Mouse (Mus musculus) G1E-ER4 (cell line): Measurements from ENCODE around the gene Rbm42. TPM values are rescaled to one million over a fixed set of nuclear protein-coding genes. Genes with fewer than 3 reads are reported as not detected.

Experiments used
- GATA1 ChIP-seq: IDR thresholded peaks from one replicate; pipeline ENCODE4 v1.8.0; 2012; ENCODE audit warnings: low read length, inconsistent platforms
- polyA plus RNA-seq: library from polyadenylated mRNA; stranded (reverse); fragments of >175 nt; gene quantifications from 2 replicates; pipeline ENCODE4 v1.2.3, GENCODE M21; 2012

Rbm42 gene
- polyA plus RNA-seq = 415 and 519 TPM in 2 replicates

- no peak for TF ChIP-seq GATA1
These were observed at the start of gene Rbm42 for GRCm38 (mm10) chr7:30649591-30650540. TSS of gene Rbm42 (minus strand) at chr7:30650317.

GRCm38 (mm10) chr7:30698589-30698988 is 48.5 kb upstream of the Rbm42 start, which contains the start of gene 2200002J24Rik:
TSS of gene 2200002J24Rik (plus strand) at chr7:30698926.
- no peak for TF ChIP-seq GATA1

DNA sequence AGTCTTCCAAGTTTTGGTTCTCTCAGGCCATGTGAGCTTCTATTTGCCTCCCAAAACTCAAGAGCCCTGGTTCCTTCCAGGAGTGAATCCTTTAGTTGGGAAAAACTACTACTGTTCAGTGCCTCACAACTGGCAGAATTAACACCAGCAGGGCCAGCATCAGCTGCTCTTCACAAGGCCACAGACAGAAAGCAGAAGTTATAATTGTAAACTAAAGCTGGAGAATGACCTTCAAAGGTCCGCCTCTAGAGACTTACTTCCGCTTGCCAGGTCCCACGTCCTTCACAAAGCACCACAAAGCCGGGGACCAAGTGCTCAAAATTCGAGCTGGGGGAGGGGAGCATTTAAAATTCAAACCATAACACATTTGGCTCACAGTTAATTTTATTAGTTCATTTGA is 48.0 kb upstream of the Rbm42 start:
- TF ChIP-seq GATA1 = no peak

- TF ChIP-seq GATA1 = no peak
These were observed 38.2 kb upstream of the Rbm42 start for GRCm38 (mm10) chr7:30688325-30688724.

DNA sequence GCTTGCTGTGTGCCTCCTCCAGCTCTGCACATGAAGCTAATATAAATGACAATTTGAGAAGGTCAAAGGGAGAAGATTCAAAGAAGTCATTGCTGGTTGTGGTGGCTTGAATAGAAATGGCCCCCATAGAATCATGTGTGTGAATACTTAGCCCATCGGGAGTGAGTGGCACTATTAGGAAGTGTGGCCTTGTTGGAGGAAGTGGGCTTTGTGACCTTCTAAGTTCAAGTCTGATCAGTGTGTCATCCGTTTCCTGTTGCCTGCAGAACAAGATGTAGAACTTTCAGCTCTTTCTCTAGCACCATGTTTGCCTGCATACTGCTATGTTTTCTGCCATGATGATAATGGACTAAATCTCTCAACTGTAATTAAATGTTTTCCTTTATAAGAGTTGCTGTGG is 33.3 kb upstream of the Rbm42 start:
- TF ChIP-seq GATA1 = no peak

DNA sequence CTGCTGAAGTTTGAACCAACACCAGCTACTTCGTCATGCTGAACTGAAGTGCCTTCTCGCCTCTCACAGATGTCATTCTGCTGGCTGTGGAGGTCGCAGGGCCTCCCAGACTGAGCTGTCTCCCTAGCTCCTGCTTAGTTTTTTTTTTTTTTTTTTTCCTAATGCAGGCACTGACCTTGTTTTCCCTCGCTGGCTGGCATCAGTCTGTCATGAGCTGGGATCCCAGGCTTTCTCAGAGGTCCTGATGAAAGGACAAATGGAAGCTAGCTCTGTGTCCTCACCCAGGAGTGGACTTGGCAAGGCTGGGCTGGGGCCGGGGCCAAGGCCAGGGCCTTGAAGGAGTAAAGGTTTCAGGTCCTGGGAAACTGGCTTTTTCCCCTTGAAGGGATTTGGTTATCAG is 31.8 kb upstream of the Rbm42 start:
- no peak for TF ChIP-seq GATA1

GRCm38 (mm10) chr7:30678263-30678975 is 28.3 kb upstream of the Rbm42 start:
- TF ChIP-seq GATA1 = no peak

GRCm38 (mm10) chr7:30671480-30671879 is 21.4 kb upstream of the Rbm42 start, which contains the start of gene Pmis2:
TSS of gene Pmis2 (minus strand) at chr7:30671605.
- no peak for TF ChIP-seq GATA1

- no peak for TF ChIP-seq GATA1
These were observed 19.1 kb upstream of the Rbm42 start for GRCm38 (mm10) chr7:30669229-30669628.

GRCm38 (mm10) chr7:30665321-30665720 is 15.2 kb upstream of the Rbm42 start:
- no peak for TF ChIP-seq GATA1

DNA sequence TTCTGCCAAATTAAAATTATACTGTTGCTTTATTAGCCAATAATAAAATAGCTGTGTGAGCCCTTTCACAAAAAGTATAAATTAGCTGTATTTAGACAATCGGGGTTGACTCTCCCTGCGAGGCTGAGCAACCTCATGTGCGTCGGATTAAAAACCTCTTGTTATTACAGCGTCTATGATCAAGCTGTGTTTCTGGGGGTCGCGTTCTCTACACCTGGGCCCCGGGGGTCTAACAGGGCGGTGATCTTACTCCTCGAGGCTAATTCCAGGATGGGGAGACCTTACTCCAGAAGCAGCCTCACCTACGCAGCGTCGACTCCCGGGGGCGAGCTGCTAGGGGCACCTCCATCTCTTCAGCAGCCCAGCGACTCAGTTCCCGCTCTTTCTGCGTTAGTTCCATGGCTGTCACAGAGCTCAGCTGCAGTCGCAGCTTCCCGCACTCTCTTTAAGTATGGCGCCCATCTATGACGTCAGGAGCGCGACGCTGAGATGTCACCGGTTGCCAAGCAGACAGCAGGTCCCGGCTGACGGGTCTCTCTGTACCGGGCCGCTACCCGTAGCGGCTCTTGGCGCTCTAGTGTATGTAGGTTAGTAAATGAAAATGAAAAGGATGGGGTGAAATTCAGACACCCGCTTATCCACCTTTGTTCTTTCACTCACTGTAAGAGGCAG is 14.5 kb upstream of the Rbm42 start, which contains the start of gene Haus5:
Gene Haus5, minus strand, starts transcription at position 466 of the 672 bp plus-strand sequence.
- TF ChIP-seq GATA1 = no peak

GRCm38 (mm10) chr7:30639083-30639482 is 11.0 kb downstream of the Rbm42 start:
- TF ChIP-seq GATA1 = no peak

- no peak for TF ChIP-seq GATA1
These were observed 13.7 kb downstream of the Rbm42 start for GRCm38 (mm10) chr7:30636395-30636794.

DNA sequence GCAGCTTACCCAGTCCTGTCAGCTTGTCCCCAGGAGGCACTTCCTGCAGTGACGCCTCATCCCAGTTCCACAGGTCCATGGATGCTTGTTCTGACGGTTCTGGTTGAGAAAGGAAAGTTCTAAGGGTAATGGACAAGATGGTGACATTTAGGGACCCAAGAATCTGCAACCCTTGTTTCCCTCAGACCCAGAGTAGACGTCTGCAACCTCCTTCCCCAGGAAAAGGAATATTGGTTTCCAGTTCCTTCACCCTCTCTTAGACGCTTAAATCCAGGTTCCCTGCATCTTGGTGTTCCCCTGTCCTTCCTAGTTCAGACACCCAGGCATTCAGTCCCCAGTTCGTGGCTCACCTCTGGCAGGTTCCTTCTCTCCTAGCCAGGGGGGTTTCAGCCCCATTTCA is 14.4 kb downstream of the Rbm42 start, which contains the start of gene Etv2:
Gene Etv2, minus strand, starts transcription at position 101 of the 400 bp plus-strand sequence.
- no peak for TF ChIP-seq GATA1

DNA sequence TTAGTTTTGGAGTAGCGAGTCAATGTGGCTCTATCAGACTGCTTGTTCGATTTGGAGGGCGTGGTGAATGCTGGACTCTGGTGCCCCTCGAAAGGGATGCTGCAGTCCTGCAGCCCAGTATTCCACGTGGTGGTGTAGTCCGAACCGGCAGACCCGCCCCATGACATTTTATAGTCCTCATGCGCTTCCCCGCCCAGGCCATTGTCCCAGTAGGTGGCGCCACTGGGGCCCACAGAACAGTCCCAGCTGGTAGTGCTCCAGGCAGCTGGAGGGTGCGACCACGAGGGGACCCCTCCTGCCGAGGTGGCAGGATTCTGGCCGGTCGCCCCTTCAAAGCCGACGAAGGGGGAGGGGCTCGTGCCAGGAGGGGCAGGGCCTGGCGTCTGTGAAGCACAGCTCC is 15.5 kb downstream of the Rbm42 start:
- no peak for TF ChIP-seq GATA1
